Mouse (Mus musculus) heart, embryonic 14.5 days (tissue): ENCODE results near the gene Rabgap1l. TPM values are rescaled to one million over a fixed set of nuclear protein-coding genes. Genes with fewer than 3 reads are reported as not detected.

Source experiments
- ATAC-seq: fragments of 200-750 bp; cut with Nextera tagmentation; 2 replicates; pipeline ENCODE4 v1.8.0; 2017; ENCODE audit warnings: low read depth, moderate TSS enrichment; ENCODE audit not compliant: insufficient number of reproducible peaks, insufficient read depth, low FRiP score
- H3K27ac ChIP-seq, 2 experiments: fragments of 200-500 bp in 1 of 2; fragments of 300-500 bp in 1 of 2; sonication (generic) in 1 of 2; replicated peaks in 1 of 2; 2 replicates each; pipeline ENCODE4 v1.5.1; 2012 to 2014; ENCODE audit warnings: low read depth in 2 of 2, low read length in 2 of 2, control low read depth in 1 of 2, mild to moderate bottlenecking in 1 of 2, mixed read lengths in 1 of 2; ENCODE audit not compliant: control insufficient read depth in 1 of 2, insufficient read depth in 1 of 2
- H3K27me3 ChIP-seq: fragments of 300-500 bp; sonication (generic); 2 replicates; pipeline ENCODE4 v1.6.1; 2014; ENCODE audit warnings: mild to moderate bottlenecking, low read length, control low read depth; ENCODE audit not compliant: control insufficient read depth, insufficient read depth
- H3K36me3 ChIP-seq: fragments of 300-500 bp; sonication (generic); 2 replicates; pipeline ENCODE4 v1.6.1; 2014; ENCODE audit warnings: mild to moderate bottlenecking, control low read depth, low read length, mixed read lengths; ENCODE audit not compliant: control insufficient read depth, insufficient read depth
- H3K4me1 ChIP-seq, 2 experiments: fragments of 200-500 bp in 1 of 2; fragments of 300-500 bp in 1 of 2; sonication (generic) in 1 of 2; 2 replicates each; pipeline ENCODE4 v1.6.1; 2012 to 2014; ENCODE audit warnings: low read length in 2 of 2, control low read depth in 1 of 2, mixed read lengths in 1 of 2; ENCODE audit not compliant: control insufficient read depth in 2 of 2, insufficient read depth in 2 of 2
- H3K4me2 ChIP-seq: fragments of 300-500 bp; sonication (generic); 2 replicates; pipeline ENCODE4 v1.6.1; 2014; ENCODE audit warnings: mild to moderate bottlenecking, low read length
- H3K4me3 ChIP-seq, 2 experiments: fragments of 200-500 bp in 1 of 2; fragments of 300-500 bp in 1 of 2; sonication (generic) in 1 of 2; 2 replicates each; pipeline ENCODE4 v1.5.1; 2012 to 2014; ENCODE audit warnings: low read length in 2 of 2, mild to moderate bottlenecking in 2 of 2, control low read depth in 1 of 2, low read depth in 1 of 2, moderate library complexity in 1 of 2; ENCODE audit not compliant: control insufficient read depth in 1 of 2, insufficient read depth in 1 of 2
- H3K9ac ChIP-seq: fragments of 300-500 bp; sonication (generic); 2 replicates; pipeline ENCODE4 v1.6.1; 2014; ENCODE audit warnings: mild to moderate bottlenecking, low read length
- H3K9me3 ChIP-seq: fragments of 300-500 bp; sonication (generic); 2 replicates; pipeline ENCODE4 v1.6.1; 2016; ENCODE audit warnings: low read length, control low read depth; ENCODE audit not compliant: control insufficient read depth
- WGBS: fragments of 180-500 bp; shearing (Covaris S2); extraction: QIAGEN DNeasy Blood & Tissue Kit; methylation state at CpG from one replicate; pipeline ENCODE4 v1.1.7; 2014; 5-methylcytosine and 5-hydroxymethylcytosine counted together
- microRNA counts: library from miRNA; unstranded; fragments of <30 nt; microRNA quantifications from one replicate; lab custom pipeline; 2016
- microRNA-seq: library from miRNA; unstranded; fragments of <30 nt; microRNA quantifications from one replicate; pipeline ENCODE4, GENCODE M21; 2016
- polyA plus RNA-seq: library from polyadenylated mRNA; unstranded; fragments of >200 nt; fragmentation: Nextera tagmentation; extraction: Ambion mirVana; gene quantifications from 2 replicates; pipeline ENCODE4 v1.2.1, GENCODE M21; 2014

The Rabgap1l gene
- polyA plus RNA-seq, 1 experiment from 2014 or later: 95.6 TPM

DNA sequence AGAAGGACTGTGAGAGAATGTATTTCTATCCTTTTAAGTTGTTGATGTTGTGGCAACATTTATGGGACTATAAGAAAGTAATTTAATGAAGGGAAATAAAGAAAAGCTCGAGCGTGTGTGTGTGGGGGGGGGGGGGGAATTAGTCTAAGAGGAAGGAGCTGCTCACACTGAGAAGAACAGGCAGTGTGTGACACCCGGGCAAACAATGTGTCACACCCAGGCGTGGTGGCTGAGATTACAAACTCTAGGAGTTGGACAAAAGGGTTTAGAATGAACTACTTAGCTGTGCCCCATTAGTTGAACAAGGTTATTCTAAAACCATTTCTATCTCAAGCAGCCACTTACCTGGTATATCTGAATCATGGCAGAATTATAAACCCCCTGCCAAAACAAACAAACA, 611.8 kb downstream of the Rabgap1l start:
- WGBS: 71% methylated on average over 4 of the region's 4 CpGs
- ATAC-seq: no peak
- Histone ChIP-seq H3K9me3 (no peaks in the 10 kb centered on the region), H3K9ac (no peak overlapping the region), H3K27me3 (no peaks in the 10 kb centered on the region), H3K4me1 (no peaks in the 10 kb centered on the region), H3K4me2 (no peak overlapping the region), H3K4me3 (no peak overlapping the region), H3K27ac (no peak overlapping the region), H3K36me3 (no peaks in the 10 kb centered on the region)

- no peak for ATAC-seq
- Histone ChIP-seq H3K4me3 (no peak overlapping the region), H3K9ac (no peak overlapping the region), H3K4me2 (no peak overlapping the region), H3K9me3 (no peaks in the 10 kb centered on the region), H3K36me3 (no peaks in the 10 kb centered on the region), H3K27ac (no peak overlapping the region), H3K4me1 (no peaks in the 10 kb centered on the region), H3K27me3 (no peaks in the 10 kb centered on the region)
- 80% methylated on average over 8 of the region's 8 CpGs for WGBS
Observed at GRCm38 (mm10) chr1:160176903-160177302, 616.1 kb downstream of the Rabgap1l start.

MicroRNAs within 50 kb of the gene (microRNA counts, 519-probe panel; counts per million panel counts)
- 322 counts per million, percentile 70 among the panel's probes with 10 or more counts for microRNA mmu-miR-1927 (lab: Ali Mortazavi, UCI)

Small RNAs within 50 kb of the gene (microRNA-seq; reads per million reads assigned to microRNA genes)
- 8.4 reads per million, percentile 20 among the genes with 10 or more reads in this experiment for gene Mir1927

Other genes starting within 250 kb of the Rabgap1l start
- gene Rc3h1, start 113.2 kb upstream of the Rabgap1l start, polyA plus RNA-seq: 9.7 and 10.3 TPM in 2 replicates
- gene Serpinc1, start 185.4 kb upstream of the Rabgap1l start, polyA plus RNA-seq: 1.4 and 1.8 TPM in 2 replicates
- 9.4 and 9.7 TPM in 2 replicates for gene Zbtb37, start 241.6 kb upstream of the Rabgap1l start, polyA plus RNA-seq